Mouse (Mus musculus): ENCODE measurements around the gene Gm10188. TPM values are rescaled to one million over a fixed set of nuclear protein-coding genes. Genes with fewer than 3 reads are reported as not detected.

Gm10188 gene
- total and polyA plus RNA-seq, 2 experiments from 2014 or later = 0.22 TPM; not detected in 1

- WGBS = 21% methylated on average over 2 of the region's 2 CpGs
- no peaks in the 10 kb centered on the region for H3K27me3 ChIP-seq (ENCODE audit: insufficient read depth, low read length)
- no peak overlapping the region for H3K4me3 ChIP-seq (ENCODE audit: low read depth, low read length)
- no peaks in the 10 kb centered on the region for H3K9me3 ChIP-seq (ENCODE audit: low read length)
- no peak for ATAC-seq (ENCODE audit: low FRiP score)
- DNase-seq (ENCODE audit: low spot score) = no peak
- H3K4me1 ChIP-seq (ENCODE audit: insufficient read depth, low read length) = peaks cover 15% of the 10 kb centered on the region
- no peak overlapping the region for H3K4me2 ChIP-seq (ENCODE audit: low read depth, low read length, poor library complexity, severe bottlenecking)
- H3K36me3 ChIP-seq (ENCODE audit: insufficient read depth, low read length) = no peaks in the 10 kb centered on the region
- H3K9ac ChIP-seq (replicated peaks; ENCODE audit: low read length, poor library complexity, severe bottlenecking) = no peak overlapping the region
- no peak for TF ChIP-seq CTCF (IDR thresholded peaks at IDR 0.05)
- peak overlapping the region; percentile 69 for H3K27ac ChIP-seq (ENCODE audit: low read depth, low read length)
Observed at GRCm38 (mm10) chr1:132221627-132222026, 7.9 kb downstream of the Gm10188 start.

- no peak for TF ChIP-seq CTCF (IDR thresholded peaks at IDR 0.05)
- Histone ChIP-seq H3K27me3 (ENCODE audit: insufficient read depth, low read length) (no peaks in the 10 kb centered on the region), H3K9ac (replicated peaks; ENCODE audit: low read length, poor library complexity, severe bottlenecking) (no peak overlapping the region), H3K27ac (ENCODE audit: low read depth, low read length) (no peak overlapping the region), H3K9me3 (ENCODE audit: low read length) (no peaks in the 10 kb centered on the region), H3K4me1 (ENCODE audit: insufficient read depth, low read length) (peaks cover 3% of the 10 kb centered on the region; the same call in 1 of the 2 replicates), H3K4me3 (ENCODE audit: low read depth, low read length) (no peak overlapping the region), H3K4me2 (ENCODE audit: low read depth, low read length, poor library complexity, severe bottlenecking) (no peak overlapping the region), H3K36me3 (ENCODE audit: insufficient read depth, low read length) (no peaks in the 10 kb centered on the region)
- ATAC-seq (ENCODE audit: low FRiP score) (no peak), DNase-seq (ENCODE audit: low spot score) (no peak)
- 52% methylated on average over 3 of the region's 3 CpGs for WGBS
Observed at GRCm38 (mm10) chr1:132216276-132216675, 13.3 kb downstream of the Gm10188 start.

GRCm38 (mm10) chr1:132213076-132213475 is 16.5 kb downstream of the Gm10188 start:
- Histone ChIP-seq H3K4me1 (ENCODE audit: insufficient read depth, low read length) (peaks cover 20% of the 10 kb centered on the region), H3K36me3 (ENCODE audit: insufficient read depth, low read length) (no peaks in the 10 kb centered on the region), H3K4me3 (ENCODE audit: low read depth, low read length) (no peak overlapping the region), H3K9ac (replicated peaks; ENCODE audit: low read length, poor library complexity, severe bottlenecking) (no peak overlapping the region), H3K27me3 (ENCODE audit: insufficient read depth, low read length) (no peaks in the 10 kb centered on the region), H3K9me3 (ENCODE audit: low read length) (no peaks in the 10 kb centered on the region), H3K4me2 (ENCODE audit: low read depth, low read length, poor library complexity, severe bottlenecking) (no peak overlapping the region), H3K27ac (ENCODE audit: low read depth, low read length) (peak overlapping the region; percentile 51; the same call in 1 of the 2 replicates)
- DNase-seq (ENCODE audit: low spot score) = peak; percentile 70
- WGBS = 23% methylated on average over 6 of the region's 6 CpGs
- no peak for ATAC-seq (ENCODE audit: low FRiP score)
- no peak for TF ChIP-seq CTCF (IDR thresholded peaks at IDR 0.05)

GRCm38 (mm10) chr1:132212218-132212617 is 17.3 kb downstream of the Gm10188 start:
- no peak overlapping the region for H3K27ac ChIP-seq (ENCODE audit: low read depth, low read length)
- H3K4me2 ChIP-seq (ENCODE audit: low read depth, low read length, poor library complexity, severe bottlenecking) = peak overlapping the region; percentile 39
- H3K9me3 ChIP-seq (ENCODE audit: low read length) = no peaks in the 10 kb centered on the region
- no peaks in the 10 kb centered on the region for H3K36me3 ChIP-seq (ENCODE audit: insufficient read depth, low read length)
- 0 out of 2 replicates have a peak overlapping the region, but pooled peaks have one; percentile 8 for H3K4me3 ChIP-seq (ENCODE audit: low read depth, low read length)
- 7% methylated on average over 20 of the region's 20 CpGs for WGBS
- TF ChIP-seq CTCF (IDR thresholded peaks at IDR 0.05) = peak; percentile 81
- H3K27me3 ChIP-seq (ENCODE audit: insufficient read depth, low read length) = no peaks in the 10 kb centered on the region
- DNase-seq (ENCODE audit: low spot score) = peak; percentile 50
- 0 out of 2 replicates have a peak overlapping the region, but pooled peaks have one; percentile 29 for H3K9ac ChIP-seq (replicated peaks; ENCODE audit: low read length, poor library complexity, severe bottlenecking)
- peaks cover 28% of the 10 kb centered on the region for H3K4me1 ChIP-seq (ENCODE audit: insufficient read depth, low read length)
- ATAC-seq (ENCODE audit: low FRiP score) = no peak

- TF ChIP-seq CTCF (IDR thresholded peaks at IDR 0.05) = no peak
- H3K4me3 ChIP-seq (ENCODE audit: low read depth, low read length) = no peak overlapping the region
- no peaks in the 10 kb centered on the region for H3K36me3 ChIP-seq (ENCODE audit: insufficient read depth, low read length)
- no peak for ATAC-seq (ENCODE audit: low FRiP score)
- no peak for DNase-seq (ENCODE audit: low spot score)
- H3K4me2 ChIP-seq (ENCODE audit: low read depth, low read length, poor library complexity, severe bottlenecking) = peak overlapping the region; percentile 39; the same call in 1 of the 2 replicates
- no peaks in the 10 kb centered on the region for H3K27me3 ChIP-seq (ENCODE audit: insufficient read depth, low read length)
- no peak overlapping the region for H3K27ac ChIP-seq (ENCODE audit: low read depth, low read length)
- H3K9ac ChIP-seq (replicated peaks; ENCODE audit: low read length, poor library complexity, severe bottlenecking) = 0 out of 2 replicates have a peak overlapping the region, but pooled peaks have one; percentile 29
- H3K9me3 ChIP-seq (ENCODE audit: low read length) = no peaks in the 10 kb centered on the region
- 46% methylated on average over 12 of the region's 12 CpGs for WGBS
- H3K4me1 ChIP-seq (ENCODE audit: insufficient read depth, low read length) = peaks cover 28% of the 10 kb centered on the region
Observed at GRCm38 (mm10) chr1:132211672-132212071, 17.9 kb downstream of the Gm10188 start.

- WGBS = 21% methylated on average over 7 of the region's 7 CpGs
- Histone ChIP-seq H3K9me3 (ENCODE audit: low read length) (no peaks in the 10 kb centered on the region), H3K27me3 (ENCODE audit: insufficient read depth, low read length) (no peaks in the 10 kb centered on the region), H3K4me1 (ENCODE audit: insufficient read depth, low read length) (peaks cover 28% of the 10 kb centered on the region), H3K4me2 (ENCODE audit: low read depth, low read length, poor library complexity, severe bottlenecking) (no peak overlapping the region), H3K4me3 (ENCODE audit: low read depth, low read length) (no peak overlapping the region), H3K9ac (replicated peaks; ENCODE audit: low read length, poor library complexity, severe bottlenecking) (no peak overlapping the region), H3K36me3 (ENCODE audit: insufficient read depth, low read length) (no peaks in the 10 kb centered on the region), H3K27ac (ENCODE audit: low read depth, low read length) (no peak overlapping the region)
- peak; percentile 68 for TF ChIP-seq CTCF (IDR thresholded peaks at IDR 0.05)
- peak; percentile 47 for DNase-seq (ENCODE audit: low spot score)
- no peak for ATAC-seq (ENCODE audit: low FRiP score)
Observed at GRCm38 (mm10) chr1:132210922-132211321, 18.6 kb downstream of the Gm10188 start.
